Mouse (Mus musculus): ENCODE measurements at regions not wholly inside any gene's neighbourhood (a gene's known extent, or its start where the extent isn't known, plus 50 kb on each side); places are given as distances from the start of the nearest gene placed in this dataset.

- TF ChIP-seq EP300 (IDR thresholded peaks at IDR 0.05; ENCODE audit: low read depth) (no peak), CTCF (IDR thresholded peaks at IDR 0.05; ENCODE audit: low read depth) (no peak)
Observed at GRCm38 (mm10) chr5:111791089-111791561, 57.4 kb downstream of the Gm26897 start.

All from liver, postnatal 0 days (tissue).